Mouse (Mus musculus) midbrain, embryonic 10.5 days (tissue): Measurements from ENCODE around the gene Frem2. TPM values are rescaled to one million over a fixed set of nuclear protein-coding genes. Genes with fewer than 3 reads are reported as not detected.

Experiments used
- DNase-seq: peaks from one replicate; pipeline ENCODE4 v3.0.0-alpha.2; 2017; ENCODE audit warnings: low spot score
- H3K27ac ChIP-seq: fragments of 300-500 bp; sonication (generic); replicated peaks from 2 replicates; pipeline ENCODE4 v1.5.1; 2016; ENCODE audit warnings: mild to moderate bottlenecking
- H3K27me3 ChIP-seq: fragments of 300-500 bp; sonication (generic); 2 replicates; pipeline ENCODE4 v1.6.1; 2016; ENCODE audit warnings: low read depth, mild to moderate bottlenecking; ENCODE audit not compliant: poor library complexity, severe bottlenecking
- H3K36me3 ChIP-seq: fragments of 300-500 bp; sonication (generic); 2 replicates; pipeline ENCODE4 v1.6.1; 2016; ENCODE audit warnings: mild to moderate bottlenecking, moderate library complexity
- H3K4me1 ChIP-seq: fragments of 300-500 bp; sonication (generic); 2 replicates; pipeline ENCODE4 v1.6.1; 2016
- H3K4me3 ChIP-seq: fragments of 300-500 bp; sonication (generic); 2 replicates; pipeline ENCODE4 v1.5.1; 2016; ENCODE audit warnings: mild to moderate bottlenecking, moderate library complexity
- H3K9me3 ChIP-seq: fragments of 300-500 bp; sonication (generic); replicated peaks from 2 replicates; pipeline ENCODE4 v1.6.1; 2016; ENCODE audit warnings: mild to moderate bottlenecking
- WGBS: fragments of 180-500 bp; shearing (Covaris S2); methylation state at CpG from one replicate; pipeline ENCODE4 v1.1.7; 2016; 5-methylcytosine and 5-hydroxymethylcytosine counted together
- polyA plus RNA-seq: library from polyadenylated mRNA; unstranded; fragments of >200 nt; fragmentation: Nextera tagmentation; extraction: Ambion mirVana; gene quantifications from 2 replicates; pipeline ENCODE4 v1.2.1, GENCODE M21; 2016

The Frem2 gene
- polyA plus RNA-seq, 1 experiment from 2014 or later, result 4.4 TPM

DNA sequence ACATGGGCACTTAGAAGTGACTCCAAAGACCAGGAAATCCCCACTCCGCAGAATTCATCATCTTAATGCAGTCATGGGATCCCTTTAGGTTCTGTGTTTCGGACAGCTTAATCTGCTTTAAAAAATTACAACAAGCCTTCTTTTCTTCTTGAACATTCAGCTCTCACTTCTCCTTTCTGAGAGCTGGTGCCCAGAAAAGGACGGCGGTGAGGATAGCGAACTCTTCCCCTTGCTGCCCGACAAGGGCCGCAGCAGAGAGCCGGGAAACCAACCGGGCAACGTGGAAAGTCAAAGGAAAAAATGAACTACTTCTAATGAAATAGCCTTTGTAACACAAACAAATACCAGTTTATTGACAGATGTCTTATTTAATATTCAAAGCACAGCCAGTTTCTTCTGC lies 134.4 kb downstream of the Frem2 start:
- H3K27ac ChIP-seq, result no peak overlapping the region
- H3K27me3 ChIP-seq, result no peaks in the 10 kb centered on the region
- peaks cover 11% of the 10 kb centered on the region for H3K36me3 ChIP-seq
- H3K9me3 ChIP-seq, result no peaks in the 10 kb centered on the region
- 91% methylated on average over 10 of the region's 10 CpGs for WGBS
- H3K4me1 ChIP-seq, result 0 out of 2 replicates have a peak, but pooled peaks cover 3% of the 10 kb centered on the region
- DNase-seq, result no peak
- H3K4me3 ChIP-seq, result no peak overlapping the region

DNA sequence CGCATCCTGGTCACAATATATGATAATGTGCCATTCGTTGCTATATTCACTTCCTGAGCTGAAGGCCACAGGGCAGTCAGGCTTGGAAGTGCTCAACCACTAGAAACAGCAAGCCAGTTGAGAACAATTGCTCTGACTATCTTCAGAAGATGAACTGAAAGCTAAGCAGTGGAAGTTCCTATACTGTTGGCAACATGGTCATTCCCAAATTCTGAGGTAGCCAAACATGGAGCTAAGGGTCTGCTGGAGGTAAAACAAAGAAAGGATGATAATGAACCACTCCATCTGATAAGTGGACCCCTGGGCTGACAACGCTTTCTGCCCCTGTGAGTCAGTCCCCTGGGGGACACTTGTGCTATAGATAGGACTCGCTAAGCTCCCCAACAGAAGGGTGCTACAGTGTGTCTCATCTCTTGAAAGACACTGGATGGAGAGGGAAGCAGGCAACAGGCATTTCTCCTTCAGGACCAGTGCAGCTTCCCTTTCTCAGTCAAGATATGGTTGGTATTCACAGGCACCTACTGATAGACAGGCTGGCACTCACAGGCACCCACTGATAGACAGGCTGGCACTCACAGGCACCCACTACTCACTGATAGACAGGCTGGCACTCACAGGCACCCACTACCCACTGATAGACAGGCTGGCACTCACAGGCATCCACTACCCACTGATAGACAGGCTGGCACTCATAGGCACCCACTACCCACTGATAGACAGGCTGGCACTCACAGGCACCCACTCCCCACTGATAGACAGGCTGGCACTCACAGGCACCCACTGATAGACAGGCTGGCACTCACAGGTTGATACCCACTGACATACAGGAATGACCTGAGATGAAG lies 142.7 kb downstream of the Frem2 start:
- no peak overlapping the region for H3K27ac ChIP-seq
- no peaks in the 10 kb centered on the region for H3K4me1 ChIP-seq
- 83% methylated on average over 4 of the region's 4 CpGs for WGBS
- no peaks in the 10 kb centered on the region for H3K27me3 ChIP-seq
- DNase-seq, result no peak
- H3K36me3 ChIP-seq, result peaks cover 12% of the 10 kb centered on the region
- no peaks in the 10 kb centered on the region for H3K9me3 ChIP-seq
- H3K4me3 ChIP-seq, result no peak overlapping the region

DNA sequence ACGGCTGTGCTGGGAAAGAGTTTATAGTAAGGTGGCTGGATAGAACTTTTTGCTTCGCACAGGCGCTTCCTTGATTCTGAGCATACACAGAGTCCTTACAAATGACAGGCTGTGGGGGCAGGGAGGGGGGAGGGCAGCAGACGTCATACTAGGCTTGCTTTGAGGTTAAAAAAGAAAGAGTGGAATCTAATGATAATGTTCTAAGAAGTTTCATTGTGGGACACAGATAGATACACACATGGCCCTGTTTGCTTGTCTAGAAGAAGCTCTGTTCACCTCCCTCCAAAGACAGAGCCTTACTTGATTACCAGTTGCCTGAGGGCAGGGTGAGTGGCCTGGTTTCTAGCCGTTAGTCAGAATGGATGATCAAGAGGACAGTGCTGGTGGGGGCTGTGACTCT lies 144.1 kb downstream of the Frem2 start:
- H3K9me3 ChIP-seq, result no peaks in the 10 kb centered on the region
- peaks cover 7% of the 10 kb centered on the region; the same call in 1 of the 2 replicates for H3K36me3 ChIP-seq
- no peak overlapping the region for H3K27ac ChIP-seq
- no peaks in the 10 kb centered on the region for H3K4me1 ChIP-seq
- no peaks in the 10 kb centered on the region for H3K27me3 ChIP-seq
- 74% methylated on average over 5 of the region's 5 CpGs for WGBS
- H3K4me3 ChIP-seq, result no peak overlapping the region
- no peak for DNase-seq

DNA sequence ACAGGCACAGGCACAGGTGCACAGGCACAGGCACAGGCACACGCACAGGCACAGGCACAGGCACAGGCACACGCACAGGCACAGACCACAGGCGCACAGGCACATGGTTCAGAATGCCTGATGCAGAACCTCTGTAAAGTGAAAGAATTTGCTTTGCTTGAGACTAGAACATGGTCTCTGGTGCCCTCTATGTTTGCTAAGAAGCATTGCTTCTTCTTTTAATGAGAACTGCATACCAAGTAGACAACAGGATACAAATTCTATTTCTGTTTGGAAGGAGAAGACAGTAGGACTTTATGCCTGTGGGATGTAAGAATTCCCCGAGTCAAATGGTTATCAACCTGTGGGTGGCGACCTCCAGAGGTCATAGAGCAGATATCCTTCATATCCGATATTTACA lies 154.7 kb downstream of the Frem2 start:
- H3K27ac ChIP-seq, result no peak overlapping the region
- no peaks in the 10 kb centered on the region for H3K36me3 ChIP-seq
- H3K9me3 ChIP-seq, result no peaks in the 10 kb centered on the region
- no peaks in the 10 kb centered on the region for H3K4me1 ChIP-seq
- no peak for DNase-seq
- no peaks in the 10 kb centered on the region for H3K27me3 ChIP-seq
- WGBS, result 81% methylated on average over 6 of the region's 6 CpGs
- H3K4me3 ChIP-seq, result no peak overlapping the region

DNA sequence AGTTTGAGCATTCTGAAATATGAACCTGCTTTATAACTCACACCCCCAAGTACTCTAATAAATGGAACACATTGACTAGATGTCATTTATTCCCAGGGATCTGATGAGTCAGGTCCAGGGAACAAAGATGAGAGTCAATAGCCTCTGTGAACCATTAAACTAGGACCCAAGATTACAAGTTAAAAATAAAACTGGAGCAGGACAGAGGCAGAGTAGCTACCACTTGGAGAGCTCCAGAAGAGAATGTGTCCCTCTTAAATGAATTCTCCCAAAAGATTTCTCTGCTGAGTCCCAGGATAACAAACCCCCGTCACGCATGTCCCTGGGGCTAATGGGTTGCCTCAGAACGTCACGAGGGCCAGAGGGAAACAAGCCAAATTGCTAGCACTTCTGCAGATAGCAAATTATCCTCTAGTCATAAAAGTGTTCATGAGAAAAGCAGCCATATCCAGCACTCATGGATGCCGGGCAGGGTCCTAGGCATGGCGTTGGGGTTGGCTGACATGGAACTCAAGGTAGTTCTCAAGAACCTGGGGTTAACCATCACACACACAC lies 158.7 kb downstream of the Frem2 start:
- H3K27me3 ChIP-seq, result no peaks in the 10 kb centered on the region
- DNase-seq, result no peak
- H3K4me1 ChIP-seq, result no peaks in the 10 kb centered on the region
- H3K36me3 ChIP-seq, result no peaks in the 10 kb centered on the region
- no peaks in the 10 kb centered on the region for H3K9me3 ChIP-seq
- H3K4me3 ChIP-seq, result no peak overlapping the region
- H3K27ac ChIP-seq, result no peak overlapping the region
- 90% methylated on average over 6 of the region's 6 CpGs for WGBS

DNA sequence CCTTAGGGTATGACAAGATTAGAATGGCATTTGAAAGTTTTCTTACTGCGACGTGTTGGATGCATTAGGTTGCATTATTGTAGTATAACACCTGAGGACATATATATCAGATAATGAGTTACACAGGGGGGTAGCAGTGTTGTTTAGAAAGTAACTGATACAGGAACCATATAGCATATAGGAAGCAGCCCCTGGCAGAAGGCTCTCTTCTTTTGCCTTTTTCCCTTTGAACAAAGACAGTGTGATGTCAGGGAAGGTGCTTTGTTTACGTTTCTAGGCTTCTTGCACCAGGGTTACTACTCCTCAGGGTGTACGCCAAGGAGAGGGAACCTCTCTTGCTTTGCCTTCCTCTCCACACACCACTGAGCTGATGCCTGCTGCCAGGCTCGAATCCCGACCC lies 168.8 kb downstream of the Frem2 start, which contains the start of gene Stoml3:
Stoml3 (plus strand) TSS at position 301 of the 400 bp plus-strand sequence.
- DNase-seq, result no peak
- no peak within 1 kb of the TSS for H3K27ac ChIP-seq
- H3K4me1 ChIP-seq, result no peaks in the 10 kb centered on the region
- peaks cover 5% of the 10 kb centered on the region for H3K36me3 ChIP-seq
- 82% methylated on average over 6 of the region's 6 CpGs for WGBS
- no peak within 1 kb of the TSS for H3K4me3 ChIP-seq
- H3K9me3 ChIP-seq, result no peaks in the 10 kb centered on the region
- H3K27me3 ChIP-seq, result no peaks in the 10 kb centered on the region

DNA sequence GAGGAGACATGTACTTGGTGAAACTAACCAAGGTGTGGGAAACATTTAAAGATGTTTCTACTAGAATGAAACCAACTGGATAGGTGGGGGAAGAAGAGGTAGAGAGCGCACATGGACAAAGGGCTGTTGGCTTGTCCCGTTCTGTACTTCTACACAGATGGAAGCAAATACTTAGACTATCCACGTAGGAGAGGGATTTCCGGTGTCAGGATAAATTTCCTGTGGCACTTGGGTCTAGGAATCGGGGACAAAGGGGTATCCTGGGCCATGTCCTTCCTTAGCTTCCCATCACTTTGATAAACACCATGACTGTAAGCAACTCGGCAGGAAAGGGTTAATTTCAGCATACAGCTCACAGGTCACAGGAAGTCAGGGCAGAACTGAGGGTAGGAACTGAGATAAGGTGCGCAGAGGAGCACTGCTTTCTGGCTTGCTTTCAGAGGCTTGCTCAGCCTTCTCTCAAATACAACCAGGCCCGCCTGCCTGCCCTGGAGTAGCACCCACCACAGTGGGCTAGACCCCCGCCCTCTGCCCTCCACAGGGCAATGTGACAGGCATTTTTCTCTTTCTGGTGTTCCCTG lies 170.1 kb downstream of the Frem2 start:
- WGBS, result 72% methylated on average over 9 of the region's 9 CpGs
- no peak overlapping the region for H3K4me3 ChIP-seq
- no peak overlapping the region for H3K27ac ChIP-seq
- H3K36me3 ChIP-seq, result peaks cover 13% of the 10 kb centered on the region
- H3K9me3 ChIP-seq, result no peaks in the 10 kb centered on the region
- DNase-seq, result no peak
- no peaks in the 10 kb centered on the region for H3K4me1 ChIP-seq
- H3K27me3 ChIP-seq, result no peaks in the 10 kb centered on the region

DNA sequence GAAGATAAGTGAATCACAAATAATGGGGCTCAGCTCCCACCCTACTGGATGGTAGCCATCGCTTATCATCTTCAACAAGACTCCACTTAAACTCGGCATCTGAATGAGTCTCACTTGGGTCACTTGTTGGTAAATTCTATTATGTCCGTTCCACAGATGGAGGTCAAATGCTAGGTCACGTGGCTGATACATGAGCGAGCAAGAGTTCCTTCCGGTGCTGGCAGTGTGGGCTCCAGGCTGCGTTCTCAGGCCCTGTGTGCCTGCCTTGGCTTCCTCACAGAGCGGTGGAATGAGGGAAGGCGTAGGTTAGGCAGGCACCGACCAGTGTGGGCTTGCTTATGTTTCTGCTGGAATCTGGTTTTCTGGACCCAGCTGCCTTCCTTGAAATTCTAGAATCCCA lies 170.6 kb downstream of the Frem2 start:
- no peak overlapping the region for H3K27ac ChIP-seq
- peaks cover 18% of the 10 kb centered on the region for H3K36me3 ChIP-seq
- no peaks in the 10 kb centered on the region for H3K27me3 ChIP-seq
- H3K9me3 ChIP-seq, result no peaks in the 10 kb centered on the region
- no peaks in the 10 kb centered on the region for H3K4me1 ChIP-seq
- no peak overlapping the region for H3K4me3 ChIP-seq
- 83% methylated on average over 10 of the region's 10 CpGs for WGBS
- no peak for DNase-seq

DNA sequence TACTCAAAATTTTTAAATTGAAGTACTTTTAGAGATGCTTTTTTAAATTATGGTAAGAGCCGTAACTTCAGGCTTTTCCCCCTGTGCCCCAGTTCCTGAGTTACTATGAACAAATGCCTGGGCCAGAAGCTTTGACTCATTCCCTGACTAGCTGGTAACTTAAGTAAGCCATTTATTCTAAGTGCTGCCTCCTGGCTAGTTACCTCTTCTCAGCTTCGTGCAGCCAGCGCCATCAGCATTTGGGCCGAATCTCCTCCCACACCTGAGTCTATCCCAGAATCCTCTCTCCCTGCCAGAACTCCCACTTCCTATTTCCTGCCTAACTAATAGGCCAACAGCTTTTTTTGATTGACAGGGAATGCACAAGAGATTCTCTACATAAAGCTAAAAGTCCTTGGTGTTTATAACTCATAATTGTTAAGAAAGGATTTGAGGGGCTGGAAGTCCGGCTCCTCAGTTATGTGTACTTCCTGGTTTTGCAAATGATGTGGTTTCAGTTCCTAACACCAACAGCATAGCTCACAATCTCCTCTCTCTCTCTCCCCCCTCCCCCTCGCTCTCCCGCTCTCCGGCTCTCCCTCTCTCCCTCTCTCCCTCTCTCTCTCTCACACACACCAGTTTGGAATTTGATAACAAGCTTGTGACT lies 173.6 kb downstream of the Frem2 start:
- Histone ChIP-seq H3K4me3 (no peak overlapping the region), H3K27me3 (no peaks in the 10 kb centered on the region), H3K36me3 (peaks cover 48% of the 10 kb centered on the region), H3K4me1 (no peaks in the 10 kb centered on the region), H3K9me3 (no peaks in the 10 kb centered on the region), H3K27ac (no peak overlapping the region)
- DNase-seq, result no peak
- WGBS, result 91% methylated on average over 8 of the region's 8 CpGs

DNA sequence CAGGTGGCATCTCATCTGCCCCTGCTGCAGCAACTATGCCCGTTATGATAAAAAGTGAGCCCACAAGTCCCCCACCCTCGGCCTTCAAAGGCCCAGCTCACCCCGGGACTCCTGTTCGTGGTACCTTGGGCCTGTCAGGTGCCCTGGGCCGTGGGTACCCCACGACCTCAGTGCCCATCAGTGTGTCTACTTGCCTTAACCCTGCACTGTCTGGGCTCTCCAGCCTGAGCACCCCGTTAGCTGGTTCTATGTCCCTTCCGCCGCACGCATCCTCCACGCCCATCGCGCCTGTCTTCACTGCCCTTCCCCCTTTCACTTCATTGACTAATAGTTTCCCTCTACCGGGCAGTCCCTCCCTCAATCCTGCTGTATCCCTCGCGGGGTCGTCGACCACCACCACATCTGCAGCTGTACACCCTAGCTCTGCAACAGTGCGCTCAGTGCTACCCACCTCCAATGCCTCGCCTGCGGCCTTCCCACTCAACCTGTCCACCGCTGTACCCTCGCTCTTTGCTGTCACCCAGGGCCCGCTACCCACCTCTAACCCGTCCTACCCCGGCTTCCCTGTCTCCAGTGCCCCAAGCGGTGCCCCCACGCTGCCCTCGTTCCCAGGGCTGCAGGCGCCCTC lies 178.6 kb downstream of the Frem2 start:
- Histone ChIP-seq H3K4me3 (no peak overlapping the region), H3K36me3 (peaks cover 94% of the 10 kb centered on the region), H3K4me1 (no peaks in the 10 kb centered on the region), H3K27me3 (peaks cover 3% of the 10 kb centered on the region; the same call in 1 of the 2 replicates), H3K27ac (no peak overlapping the region), H3K9me3 (no peaks in the 10 kb centered on the region)
- DNase-seq, result no peak
- WGBS, result 95% methylated on average over 30 of the region's 30 CpGs

DNA sequence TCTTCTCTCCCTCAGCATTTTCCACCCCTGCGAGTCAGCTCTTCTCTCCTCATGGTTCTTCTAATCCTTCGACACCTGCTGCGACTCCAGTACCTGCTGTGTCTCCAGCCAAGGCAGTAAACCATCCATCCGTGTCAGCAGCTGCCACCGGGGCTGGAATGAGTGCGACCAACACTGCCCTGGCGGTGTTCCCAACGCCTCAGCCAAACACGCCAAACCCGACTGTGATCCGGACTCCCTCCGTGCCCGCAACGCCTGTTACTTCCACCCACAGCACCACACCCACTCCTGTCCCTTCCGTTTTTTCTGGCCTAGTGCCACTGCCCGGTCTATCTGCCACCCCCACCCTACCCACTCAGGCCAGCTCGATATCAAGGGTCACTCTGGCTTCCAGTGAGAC lies 179.7 kb downstream of the Frem2 start:
- WGBS, result 93% methylated on average over 17 of the region's 17 CpGs
- H3K4me3 ChIP-seq, result no peak overlapping the region
- H3K36me3 ChIP-seq, result peaks cover 98% of the 10 kb centered on the region
- no peaks in the 10 kb centered on the region for H3K9me3 ChIP-seq
- H3K4me1 ChIP-seq, result no peaks in the 10 kb centered on the region
- H3K27ac ChIP-seq, result no peak overlapping the region
- DNase-seq, result no peak
- peaks cover 3% of the 10 kb centered on the region; the same call in 1 of the 2 replicates for H3K27me3 ChIP-seq

DNA sequence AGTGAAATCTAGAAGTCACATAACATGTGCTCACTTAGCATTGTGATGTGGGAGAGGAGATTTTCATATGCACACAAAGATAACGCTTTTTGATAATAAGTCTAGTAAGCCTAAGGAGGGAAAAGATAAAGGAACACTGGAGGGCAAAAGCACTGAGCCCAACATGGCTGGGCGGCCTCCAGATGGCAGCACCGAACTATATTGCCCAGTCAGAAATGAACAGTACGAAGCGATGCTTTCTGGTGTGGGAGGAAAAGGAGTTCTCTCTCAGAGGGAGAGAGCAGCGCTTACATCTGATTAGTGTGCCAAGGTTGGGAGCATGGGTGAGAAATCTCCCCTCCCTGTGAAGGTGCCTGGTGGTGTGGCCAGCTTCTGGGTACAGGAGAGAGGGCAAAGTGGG lies 181.3 kb downstream of the Frem2 start:
- Histone ChIP-seq H3K36me3 (peaks cover 98% of the 10 kb centered on the region), H3K27me3 (peaks cover 3% of the 10 kb centered on the region; the same call in 1 of the 2 replicates), H3K9me3 (no peaks in the 10 kb centered on the region), H3K4me1 (no peaks in the 10 kb centered on the region), H3K4me3 (no peak overlapping the region), H3K27ac (no peak overlapping the region)
- 77% methylated on average over 6 of the region's 6 CpGs for WGBS
- DNase-seq, result no peak
